18 mouse cellular contexts compared by ENCODE assay signal in the genomic region with DNA sequence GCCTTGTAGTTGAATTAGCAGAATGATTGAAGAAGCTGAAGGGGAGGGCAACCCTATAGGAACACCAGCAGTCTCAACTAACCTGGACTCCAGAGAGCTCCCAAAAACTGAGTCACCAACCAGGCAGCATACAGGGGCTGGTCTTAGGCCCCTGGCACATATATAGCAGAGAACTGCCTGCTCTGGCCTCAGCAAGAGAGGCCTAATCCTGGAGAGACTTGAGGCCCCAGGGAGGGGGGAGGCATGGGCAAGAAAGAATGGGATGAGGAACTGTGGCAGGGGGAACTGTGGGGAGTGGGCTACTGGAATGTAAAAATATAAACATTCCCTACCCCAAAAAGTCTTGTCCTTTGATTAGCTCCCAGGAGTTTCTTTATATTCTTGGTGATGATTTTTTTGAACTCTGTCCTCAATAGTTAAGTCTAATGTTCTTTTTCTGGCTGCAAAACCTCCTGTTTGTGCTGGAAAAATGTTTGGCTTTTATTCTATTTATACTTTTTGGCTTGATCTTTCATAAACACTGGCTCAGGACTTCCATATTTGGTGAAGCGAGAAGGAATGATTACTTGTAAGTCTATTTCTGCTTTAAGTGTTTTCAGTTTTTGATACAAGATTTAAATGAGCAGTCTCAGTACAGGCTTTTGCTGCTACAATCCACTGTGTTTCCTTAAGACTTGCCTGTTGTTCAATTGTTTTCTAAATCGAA.
A peak's percentile ranks its signal among the peaks of the same experiment; 100 is the strongest.
DNase-seq lines count a peak whose midpoint lies in the region; ATAC-seq and TF ChIP-seq lines count a peak whose summit lies in the region.
"Had no signal": no experiment of that assay in that cellular context is flagged by ENCODE, and none has a peak within 500 bp of the region (broad histone marks: within the 10 kb centered on the region; RNA-seq: fewer than 3 reads in every experiment).

No protein-coding gene starts in this region.

- no peak for DNase-seq in heart, adult 18-20 months
- DNase-seq in liver, adult 2 months (ENCODE audit: extremely low read depth, low read depth, low spot score): peak; percentile 4
- DNase-seq in liver: no peak
- DNase-seq in lung, postnatal 10 days: peak; percentile 16
- no peak for DNase-seq in left cerebral cortex, postnatal 4 days
- DNase-seq in testis, postnatal 14 days (ENCODE audit: low spot score): no peak
- DNase-seq: adrenal gland, postnatal 10 days; cerebellum, adult 11-12 months; kidney, postnatal 14 days; right cerebral cortex, postnatal 14 days had no signal

- H3K4me1 ChIP-seq in heart, embryonic 13.5 days: 0 out of 2 replicates have a peak, but pooled peaks cover 11% of the 10 kb centered on the region
- no peaks in the 10 kb centered on the region for H3K4me1 ChIP-seq in liver, adult 2 months (ENCODE audit: control insufficient read depth, insufficient read depth, low read length)
- no peaks in the 10 kb centered on the region for H3K4me1 ChIP-seq in stomach, embryonic 16.5 days (ENCODE audit: control insufficient read depth, insufficient read depth, low read length)
- H3K4me1 ChIP-seq: hindbrain, embryonic 10.5 days; limb, embryonic 15.5 days; neural tube, embryonic 12.5 days had no signal

- no peak for ATAC-seq in heart, embryonic 13.5 days (ENCODE audit: extremely low read depth, insufficient number of reproducible peaks, low FRiP score, low TSS enrichment)
- peak; percentile 56; the same call in 1 of the 2 replicates for ATAC-seq in stomach, embryonic 16.5 days (ENCODE audit: insufficient read depth, low FRiP score)
- ATAC-seq: forebrain, postnatal 0 days had no signal

- intact Hi-C loops in left cerebral cortex, postnatal 4 days (cut with DNase I): no loop called here

- H3K4me3 ChIP-seq in heart, embryonic 13.5 days: no peak overlapping the region
- H3K4me3 ChIP-seq in liver, adult 2 months (ENCODE audit: insufficient read depth, low read depth, low read length): no peak overlapping the region
- no peak overlapping the region for H3K4me3 ChIP-seq in stomach, embryonic 16.5 days (replicated peaks; ENCODE audit: low read length)
- H3K4me3 ChIP-seq: hindbrain, embryonic 10.5 days; limb, embryonic 15.5 days; neural tube, embryonic 12.5 days had no signal

- 62% methylated on average over 2 of the region's 2 CpGs for WGBS in heart, embryonic 13.5 days
- 56% methylated on average over 2 of the region's 2 CpGs for WGBS in liver, adult 2 months
- 55% methylated on average over 2 of the region's 2 CpGs for WGBS in stomach, embryonic 16.5 days

- no peaks in the 10 kb centered on the region for H3K36me3 ChIP-seq in heart, embryonic 13.5 days
- H3K36me3 ChIP-seq in liver, adult 2 months (ENCODE audit: control insufficient read depth, insufficient read depth, low read length): no peaks in the 10 kb centered on the region
- no peaks in the 10 kb centered on the region for H3K36me3 ChIP-seq in stomach, embryonic 16.5 days (ENCODE audit: control insufficient read depth, insufficient read depth, low read length)
- H3K36me3 ChIP-seq: hindbrain, embryonic 10.5 days; limb, embryonic 15.5 days; neural tube, embryonic 12.5 days had no signal

- no peak overlapping the region for H3K9ac ChIP-seq in heart, embryonic 13.5 days
- no peak overlapping the region for H3K9ac ChIP-seq in liver, adult 2 months (ENCODE audit: low read depth, low read length)
- H3K9ac ChIP-seq in stomach, embryonic 16.5 days (ENCODE audit: low read length): no peak overlapping the region
- H3K9ac ChIP-seq: forebrain, postnatal 0 days; limb, embryonic 15.5 days; neural tube, embryonic 12.5 days had no signal

- peak overlapping the region; percentile 45; the same call in 1 of the 2 replicates for H3K27ac ChIP-seq in heart, embryonic 13.5 days (replicated peaks)
- H3K27ac ChIP-seq in liver, adult 2 months (replicated peaks; ENCODE audit: insufficient read depth, low read depth, low read length): no peak overlapping the region
- H3K27ac ChIP-seq in stomach, embryonic 16.5 days (ENCODE audit: low read length): peak overlapping the region; percentile 74
- H3K27ac ChIP-seq: hindbrain, embryonic 10.5 days; limb, embryonic 15.5 days; macrophage; neural tube, embryonic 12.5 days had no signal

- TF ChIP-seq CTCF in liver, adult 2 months (IDR thresholded peaks at IDR 0.05; ENCODE audit: low read depth, low read length): no peak

- no peaks in the 10 kb centered on the region for H3K9me3 ChIP-seq in heart, embryonic 13.5 days
- no peaks in the 10 kb centered on the region for H3K9me3 ChIP-seq in stomach, embryonic 16.5 days (replicated peaks; ENCODE audit: control insufficient read depth, low read length)
- H3K9me3 ChIP-seq: hindbrain, embryonic 10.5 days; limb, embryonic 15.5 days; neural tube, embryonic 12.5 days had no signal

- H3K4me2 ChIP-seq in heart, embryonic 13.5 days: no peak overlapping the region
- no peak overlapping the region for H3K4me2 ChIP-seq in stomach, embryonic 16.5 days (ENCODE audit: low read depth, low read length)
- H3K4me2 ChIP-seq: limb, embryonic 15.5 days; midbrain, embryonic 11.5 days; neural tube, embryonic 12.5 days had no signal

- H3K27me3 ChIP-seq in heart, embryonic 13.5 days (replicated peaks): no peaks in the 10 kb centered on the region
- no peaks in the 10 kb centered on the region for H3K27me3 ChIP-seq in liver, adult 2 months (ENCODE audit: control insufficient read depth, insufficient read depth, low read length)
- H3K27me3 ChIP-seq in stomach, embryonic 16.5 days (ENCODE audit: control insufficient read depth, insufficient read depth, low read length): no peaks in the 10 kb centered on the region
- H3K27me3 ChIP-seq: limb, embryonic 15.5 days; neural tube, embryonic 12.5 days had no signal

- H3K79me2 ChIP-seq in liver, adult 2 months (ENCODE audit: control insufficient read depth, insufficient read depth, low read length): no peaks in the 10 kb centered on the region

- no peak for TF ChIP-seq POLR2A in liver, adult 2 months (IDR thresholded peaks at IDR 0.05; ENCODE audit: extremely low read depth, insufficient read depth, low read length)

Comparison
In these comparisons a context has a peak if more than half of its experiments do, and no peak if none do; other contexts are left out.
1. DNase-seq: peak in liver, adult 2 months (single experiment) and lung, postnatal 10 days (single experiment); none in heart, adult 18-20 months (0 of 2), liver (single experiment), left cerebral cortex, postnatal 4 days (single experiment) and testis, postnatal 14 days (single experiment).